Mouse (Mus musculus): ENCODE data around the gene Mindy3.

GRCm38 (mm10) chr2:12368451-12368850 lies 50.8 kb downstream of the Mindy3 start:
- no peak for TF ChIP-seq CTCF (IDR thresholded peaks at IDR 0.05; ENCODE audit: low read depth, low read length)
- no peak for TF ChIP-seq GATA1 (IDR thresholded peaks at IDR 0.05; ENCODE audit: borderline replicate concordance, low read length)
- TF ChIP-seq POLR2AphosphoS5 (IDR thresholded peaks at IDR 0.05; ENCODE audit: insufficient replicate concordance, low read depth, low read length) = no peak
- TF ChIP-seq TAL1 (conservative IDR thresholded peaks at IDR 0.05; ENCODE audit: low read depth, low read length) = peak; percentile 85
